Mouse (Mus musculus): ENCODE data around the gene Git1. TPM values are rescaled to one million over a fixed set of nuclear protein-coding genes. Genes with fewer than 3 reads are reported as not detected.

Gene Git1
- polyA plus RNA-seq, 1 experiment, result 99.0 TPM

DNA sequence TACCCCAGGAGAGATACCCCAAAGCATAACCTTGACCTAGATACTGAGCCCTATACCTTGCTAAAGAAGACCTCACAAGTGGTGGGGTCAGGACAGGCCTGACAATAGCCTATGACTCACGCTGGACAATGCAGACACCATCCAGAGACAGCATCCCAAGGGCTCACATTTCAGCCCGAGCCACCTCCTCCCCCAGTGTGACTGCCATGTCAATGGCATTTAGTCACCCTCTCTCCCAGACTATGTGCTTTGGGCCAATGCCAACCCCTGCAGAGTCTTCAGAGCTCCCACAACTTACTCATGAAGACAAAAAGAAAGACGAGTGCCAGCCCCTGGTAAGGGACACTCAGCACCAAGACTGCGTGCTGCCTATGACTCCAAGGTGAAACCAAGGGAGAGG lies 28.7 kb upstream of the Git1 start:
- no peak for DNase-seq
- no peak overlapping the region for H3K4me3 ChIP-seq (ENCODE audit: control insufficient read depth, insufficient read depth, low read length)
- peaks cover 14% of the 10 kb centered on the region for H3K27me3 ChIP-seq (ENCODE audit: control insufficient read depth, insufficient read depth, low read length)
- H3K27ac ChIP-seq (ENCODE audit: control insufficient read depth, insufficient read depth, low read length), result no peak overlapping the region
- H3K36me3 ChIP-seq (ENCODE audit: control insufficient read depth, insufficient read depth, low read length), result no peaks in the 10 kb centered on the region
- TF ChIP-seq CTCF (IDR thresholded peaks at IDR 0.05; ENCODE audit: borderline replicate concordance, control insufficient read depth, extremely low read depth, insufficient read depth, low read length, poor library complexity) (no peak), POLR2A (IDR thresholded peaks at IDR 0.05; ENCODE audit: control insufficient read depth, extremely low read depth, insufficient read depth, low read length, poor library complexity) (no peak)
- H3K4me1 ChIP-seq (replicated peaks; ENCODE audit: control insufficient read depth, insufficient read depth, low read length), result peaks cover 16% of the 10 kb centered on the region
- WGBS, result 88% methylated on average over 4 of the region's 4 CpGs

GRCm38 (mm10) chr11:77465111-77465510 lies 28.3 kb upstream of the Git1 start:
- Histone ChIP-seq H3K27ac (ENCODE audit: control insufficient read depth, insufficient read depth, low read length) (no peak overlapping the region), H3K4me1 (replicated peaks; ENCODE audit: control insufficient read depth, insufficient read depth, low read length) (peaks cover 16% of the 10 kb centered on the region), H3K4me3 (ENCODE audit: control insufficient read depth, insufficient read depth, low read length) (no peak overlapping the region), H3K27me3 (ENCODE audit: control insufficient read depth, insufficient read depth, low read length) (peaks cover 14% of the 10 kb centered on the region), H3K36me3 (ENCODE audit: control insufficient read depth, insufficient read depth, low read length) (no peaks in the 10 kb centered on the region)
- DNase-seq, result no peak
- WGBS, result 93% methylated on average over 3 of the region's 3 CpGs
- no peak for TF ChIP-seq CTCF (IDR thresholded peaks at IDR 0.05; ENCODE audit: borderline replicate concordance, control insufficient read depth, extremely low read depth, insufficient read depth, low read length, poor library complexity)
- no peak for TF ChIP-seq POLR2A (IDR thresholded peaks at IDR 0.05; ENCODE audit: control insufficient read depth, extremely low read depth, insufficient read depth, low read length, poor library complexity)

- H3K4me1 ChIP-seq (replicated peaks; ENCODE audit: control insufficient read depth, insufficient read depth, low read length), result peaks cover 16% of the 10 kb centered on the region
- no peak overlapping the region for H3K27ac ChIP-seq (ENCODE audit: control insufficient read depth, insufficient read depth, low read length)
- H3K27me3 ChIP-seq (ENCODE audit: control insufficient read depth, insufficient read depth, low read length), result peaks cover 14% of the 10 kb centered on the region
- TF ChIP-seq POLR2A (IDR thresholded peaks at IDR 0.05; ENCODE audit: control insufficient read depth, extremely low read depth, insufficient read depth, low read length, poor library complexity), result no peak
- TF ChIP-seq CTCF (IDR thresholded peaks at IDR 0.05; ENCODE audit: borderline replicate concordance, control insufficient read depth, extremely low read depth, insufficient read depth, low read length, poor library complexity), result no peak
- 62% methylated on average over 9 of the region's 9 CpGs for WGBS
- no peak for DNase-seq
- no peaks in the 10 kb centered on the region for H3K36me3 ChIP-seq (ENCODE audit: control insufficient read depth, insufficient read depth, low read length)
- H3K4me3 ChIP-seq (ENCODE audit: control insufficient read depth, insufficient read depth, low read length), result no peak overlapping the region
These were observed 26.8 kb upstream of the Git1 start for GRCm38 (mm10) chr11:77466544-77466943.

DNA sequence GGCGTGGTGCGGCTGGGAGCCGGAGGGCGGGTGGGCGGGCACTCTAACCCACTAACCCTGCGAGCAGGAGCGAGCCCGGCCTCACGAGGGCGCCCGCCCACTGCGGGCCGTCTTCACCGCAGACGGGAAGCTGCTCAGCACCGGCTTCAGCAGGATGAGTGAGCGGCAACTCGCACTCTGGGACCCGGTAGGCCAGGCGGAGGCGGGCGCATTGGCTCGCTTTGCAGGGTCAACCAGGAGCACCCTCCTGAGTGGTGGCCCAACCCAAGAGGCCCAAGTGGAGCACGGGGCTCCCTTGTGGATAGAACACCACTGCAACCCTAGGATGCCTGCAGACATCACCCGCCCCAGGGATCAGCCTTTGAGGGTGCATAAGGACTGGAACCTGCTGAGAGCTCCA lies 26.2 kb upstream of the Git1 start:
- Histone ChIP-seq H3K27me3 (ENCODE audit: control insufficient read depth, insufficient read depth, low read length) (peaks cover 13% of the 10 kb centered on the region), H3K36me3 (ENCODE audit: control insufficient read depth, insufficient read depth, low read length) (no peaks in the 10 kb centered on the region), H3K27ac (ENCODE audit: control insufficient read depth, insufficient read depth, low read length) (no peak overlapping the region), H3K4me3 (ENCODE audit: control insufficient read depth, insufficient read depth, low read length) (no peak overlapping the region), H3K4me1 (replicated peaks; ENCODE audit: control insufficient read depth, insufficient read depth, low read length) (peaks cover 14% of the 10 kb centered on the region)
- peak; percentile 93 for DNase-seq
- peak; percentile 69 for TF ChIP-seq CTCF (IDR thresholded peaks at IDR 0.05; ENCODE audit: borderline replicate concordance, control insufficient read depth, extremely low read depth, insufficient read depth, low read length, poor library complexity)
- TF ChIP-seq POLR2A (IDR thresholded peaks at IDR 0.05; ENCODE audit: control insufficient read depth, extremely low read depth, insufficient read depth, low read length, poor library complexity), result no peak
- WGBS, result 3% methylated on average over 25 of the region's 25 CpGs

- DNase-seq, result peak; percentile 86
- Histone ChIP-seq H3K4me3 (ENCODE audit: control insufficient read depth, insufficient read depth, low read length) (no peak overlapping the region), H3K27ac (ENCODE audit: control insufficient read depth, insufficient read depth, low read length) (no peak overlapping the region), H3K27me3 (ENCODE audit: control insufficient read depth, insufficient read depth, low read length) (peaks cover 6% of the 10 kb centered on the region), H3K36me3 (ENCODE audit: control insufficient read depth, insufficient read depth, low read length) (no peaks in the 10 kb centered on the region), H3K4me1 (replicated peaks; ENCODE audit: control insufficient read depth, insufficient read depth, low read length) (peaks cover 9% of the 10 kb centered on the region)
- 18% methylated on average over 20 of the region's 20 CpGs for WGBS
- TF ChIP-seq POLR2A (IDR thresholded peaks at IDR 0.05; ENCODE audit: control insufficient read depth, extremely low read depth, insufficient read depth, low read length, poor library complexity) (no peak), CTCF (IDR thresholded peaks at IDR 0.05; ENCODE audit: borderline replicate concordance, control insufficient read depth, extremely low read depth, insufficient read depth, low read length, poor library complexity) (peak; percentile 95)
These were observed 25.6 kb upstream of the Git1 start for GRCm38 (mm10) chr11:77467784-77468183.

DNA sequence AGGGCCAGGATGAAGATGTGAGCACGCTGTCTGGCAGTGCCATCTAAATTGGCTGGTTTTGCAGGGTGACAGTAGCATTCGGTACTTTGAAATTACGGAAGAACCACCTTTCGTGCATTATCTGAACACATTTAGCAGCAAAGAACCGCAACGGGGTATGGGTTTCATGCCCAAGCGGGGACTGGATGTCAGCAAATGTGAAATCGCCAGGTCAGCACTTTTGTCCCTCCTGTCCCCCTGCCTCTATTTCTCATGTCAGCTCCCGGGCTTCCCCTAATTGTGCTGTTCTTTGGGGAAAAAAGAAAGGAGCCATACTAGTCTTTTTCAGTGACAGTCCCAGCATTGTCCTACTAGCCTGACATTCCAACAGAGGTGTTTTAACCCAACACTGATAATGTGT lies 25.0 kb upstream of the Git1 start:
- H3K36me3 ChIP-seq (ENCODE audit: control insufficient read depth, insufficient read depth, low read length), result no peaks in the 10 kb centered on the region
- no peak overlapping the region for H3K4me3 ChIP-seq (ENCODE audit: control insufficient read depth, insufficient read depth, low read length)
- H3K27ac ChIP-seq (ENCODE audit: control insufficient read depth, insufficient read depth, low read length), result no peak overlapping the region
- H3K27me3 ChIP-seq (ENCODE audit: control insufficient read depth, insufficient read depth, low read length), result peaks cover under 1% of the 10 kb centered on the region; the same call in 1 of the 2 replicates
- DNase-seq, result no peak
- TF ChIP-seq POLR2A (IDR thresholded peaks at IDR 0.05; ENCODE audit: control insufficient read depth, extremely low read depth, insufficient read depth, low read length, poor library complexity), result no peak
- no peak for TF ChIP-seq CTCF (IDR thresholded peaks at IDR 0.05; ENCODE audit: borderline replicate concordance, control insufficient read depth, extremely low read depth, insufficient read depth, low read length, poor library complexity)
- WGBS, result 94% methylated on average over 9 of the region's 9 CpGs
- peaks cover 9% of the 10 kb centered on the region for H3K4me1 ChIP-seq (replicated peaks; ENCODE audit: control insufficient read depth, insufficient read depth, low read length)

GRCm38 (mm10) chr11:77471407-77471806 lies 22.0 kb upstream of the Git1 start:
- WGBS, result 97% methylated on average over 27 of the region's 29 CpGs
- DNase-seq, result no peak
- Histone ChIP-seq H3K4me3 (ENCODE audit: control insufficient read depth, insufficient read depth, low read length) (no peak overlapping the region), H3K27ac (ENCODE audit: control insufficient read depth, insufficient read depth, low read length) (no peak overlapping the region), H3K36me3 (ENCODE audit: control insufficient read depth, insufficient read depth, low read length) (no peaks in the 10 kb centered on the region), H3K27me3 (ENCODE audit: control insufficient read depth, insufficient read depth, low read length) (no peaks in the 10 kb centered on the region), H3K4me1 (replicated peaks; ENCODE audit: control insufficient read depth, insufficient read depth, low read length) (peaks cover 9% of the 10 kb centered on the region)
- no peak for TF ChIP-seq POLR2A (IDR thresholded peaks at IDR 0.05; ENCODE audit: control insufficient read depth, extremely low read depth, insufficient read depth, low read length, poor library complexity)
- TF ChIP-seq CTCF (IDR thresholded peaks at IDR 0.05; ENCODE audit: borderline replicate concordance, control insufficient read depth, extremely low read depth, insufficient read depth, low read length, poor library complexity), result no peak

Data from thymus, adult 2 months (tissue).